Mouse (Mus musculus) thymus, adult 2 months (tissue): ENCODE measurements around the gene Cdh8.

Experiments used
- CTCF ChIP-seq: fragments of 200-500 bp; IDR thresholded peaks from 2 replicates; pipeline ENCODE4 v1.5.1; 2012; ENCODE audit warnings: mild to moderate bottlenecking, control low read depth, low read length, moderate library complexity, borderline replicate concordance; ENCODE audit not compliant: control insufficient read depth, poor library complexity, insufficient read depth; ENCODE audit errors: extremely low read depth
- POLR2A ChIP-seq: fragments of 200-500 bp; IDR thresholded peaks from 2 replicates; pipeline ENCODE4 v1.6.1; 2012; ENCODE audit warnings: mild to moderate bottlenecking, low read length, control low read depth, moderate library complexity; ENCODE audit not compliant: control insufficient read depth, poor library complexity, insufficient read depth; ENCODE audit errors: extremely low read depth

- TF ChIP-seq POLR2A (no peak), CTCF (no peak)
Measured at GRCm38 (mm10) chr8:99234372-99234771, 181.9 kb downstream of the Cdh8 start.
